Mouse (Mus musculus) kidney, adult 2 months (tissue): Measurements from ENCODE around the gene Adprhl1.

Experiments
- CTCF ChIP-seq: fragments of 200-500 bp; conservative IDR thresholded peaks from 2 replicates; pipeline ENCODE4 v1.5.1; 2011; ENCODE audit warnings: low read depth, mild to moderate bottlenecking, control low read depth, low read length, moderate library complexity, mixed read lengths; ENCODE audit not compliant: insufficient read depth, insufficient read length
- POLR2A ChIP-seq: fragments of 200-500 bp; IDR thresholded peaks from one replicate; pipeline ENCODE4 v1.6.1; 2011; ENCODE audit warnings: low read depth, low read length, control low read depth

DNA sequence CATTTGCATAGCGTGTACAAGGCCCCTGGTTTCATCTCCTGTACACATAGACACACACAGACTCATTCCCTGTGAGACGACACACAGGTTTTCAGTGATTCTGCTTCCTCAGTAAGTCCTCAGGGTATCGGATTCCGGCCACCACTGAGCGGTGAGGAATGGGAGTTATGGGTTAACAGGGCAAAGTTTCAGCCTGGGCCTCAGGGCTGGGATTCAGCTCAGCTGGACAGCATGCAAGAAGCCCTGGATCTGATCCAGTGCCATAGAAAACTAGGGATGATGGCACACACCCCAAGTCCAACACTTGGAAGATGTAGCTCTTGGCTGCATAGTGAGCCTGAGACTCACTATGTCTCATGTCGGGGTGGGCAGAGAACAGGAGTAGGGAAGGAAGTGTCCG, 74.0 kb downstream of the Adprhl1 start:
- TF ChIP-seq CTCF (no peak), POLR2A (no peak)
